Mouse (Mus musculus) embryo, embryonic 11 days (tissue): Measurements from ENCODE around the gene Hoxa2.

Source experiments
- DNase-seq: peaks from one replicate; pipeline ENCODE4 v3.0.0-alpha.2; 2015

The Hoxa2 gene

DNA sequence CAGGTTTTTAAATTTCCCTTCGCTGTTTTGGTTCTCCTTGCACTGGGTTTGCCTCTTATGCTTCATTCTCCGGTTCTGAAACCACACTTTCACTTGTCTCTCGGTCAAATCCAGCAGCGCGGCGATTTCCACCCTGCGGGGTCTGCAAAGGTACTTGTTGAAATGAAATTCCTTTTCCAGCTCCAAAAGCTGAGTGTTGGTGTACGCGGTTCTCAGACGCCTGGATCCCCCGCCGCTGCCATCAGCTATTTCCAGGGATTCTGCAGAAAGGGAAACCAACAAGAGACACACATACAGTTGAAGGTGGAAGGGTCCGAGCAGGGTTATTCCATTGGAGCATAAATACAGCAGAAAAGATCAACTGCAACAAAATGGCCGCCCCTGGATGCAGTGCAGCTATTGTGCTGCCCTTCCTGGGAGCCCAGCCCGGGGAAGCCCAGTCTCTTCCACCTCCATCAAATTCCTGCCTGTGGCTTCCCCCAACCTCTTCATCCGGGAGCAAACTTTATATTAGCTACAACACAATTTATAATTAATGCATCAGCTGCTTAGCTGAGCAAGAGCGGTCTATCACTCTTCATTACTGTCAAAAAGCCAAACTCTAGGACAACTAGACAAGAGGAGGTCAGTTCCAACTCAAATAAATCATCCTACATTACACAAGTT, 1.1 kb downstream of the Hoxa2 start:
- peak; percentile 79 for DNase-seq

DNA sequence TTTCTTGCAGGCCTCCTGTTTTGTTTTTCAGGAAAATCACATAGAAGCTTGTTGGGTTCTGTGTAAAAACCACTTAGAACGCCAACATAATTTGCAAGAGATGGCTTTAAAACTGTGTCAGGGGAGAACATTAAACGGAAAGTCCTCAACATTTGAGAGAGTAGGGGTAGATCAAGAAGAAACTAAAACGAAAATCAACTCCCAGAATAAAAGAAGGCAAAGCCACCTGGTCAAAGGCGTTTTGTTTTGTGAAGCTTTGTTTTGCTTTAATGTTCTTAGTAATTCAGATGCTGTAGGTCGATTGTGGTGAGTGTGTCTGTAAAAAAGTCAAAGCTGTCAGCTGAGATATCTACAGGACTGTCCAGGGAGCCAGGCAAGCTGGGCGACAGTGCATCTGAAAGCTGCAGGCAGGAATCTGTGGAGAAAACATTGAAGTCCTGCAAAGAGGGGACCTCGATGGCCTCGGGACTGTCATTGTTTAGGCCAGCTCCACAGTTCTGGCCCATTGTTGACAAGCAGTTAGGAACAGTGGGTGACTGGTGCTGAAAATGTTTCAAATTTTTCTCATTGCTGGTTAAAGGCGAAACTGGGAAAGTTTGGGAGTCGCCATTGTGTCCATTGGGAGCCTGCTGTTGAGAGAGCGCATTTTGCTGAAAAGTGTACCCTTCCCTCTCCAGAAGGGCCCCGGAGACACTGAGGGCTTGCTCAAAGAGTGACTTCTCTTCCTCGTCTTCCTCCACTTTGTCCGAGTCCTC, 1.8 kb downstream of the Hoxa2 start:
- DNase-seq = peak; percentile 44

DNA sequence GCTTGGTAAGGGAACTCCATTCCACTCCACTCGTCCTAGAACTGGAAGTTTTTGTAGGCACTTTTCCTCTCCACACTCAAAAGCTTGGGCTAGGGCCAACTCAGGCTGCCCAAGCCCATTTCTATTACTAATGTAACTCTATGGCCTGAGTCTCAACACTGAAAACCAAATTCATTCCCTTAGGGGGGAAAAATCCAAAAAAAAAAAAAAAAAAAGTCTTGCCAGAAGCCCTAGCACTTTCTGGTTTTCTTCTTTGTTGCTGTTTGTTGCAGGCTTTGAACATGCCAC, 2.6 kb downstream of the Hoxa2 start:
- no peak for DNase-seq

DNA sequence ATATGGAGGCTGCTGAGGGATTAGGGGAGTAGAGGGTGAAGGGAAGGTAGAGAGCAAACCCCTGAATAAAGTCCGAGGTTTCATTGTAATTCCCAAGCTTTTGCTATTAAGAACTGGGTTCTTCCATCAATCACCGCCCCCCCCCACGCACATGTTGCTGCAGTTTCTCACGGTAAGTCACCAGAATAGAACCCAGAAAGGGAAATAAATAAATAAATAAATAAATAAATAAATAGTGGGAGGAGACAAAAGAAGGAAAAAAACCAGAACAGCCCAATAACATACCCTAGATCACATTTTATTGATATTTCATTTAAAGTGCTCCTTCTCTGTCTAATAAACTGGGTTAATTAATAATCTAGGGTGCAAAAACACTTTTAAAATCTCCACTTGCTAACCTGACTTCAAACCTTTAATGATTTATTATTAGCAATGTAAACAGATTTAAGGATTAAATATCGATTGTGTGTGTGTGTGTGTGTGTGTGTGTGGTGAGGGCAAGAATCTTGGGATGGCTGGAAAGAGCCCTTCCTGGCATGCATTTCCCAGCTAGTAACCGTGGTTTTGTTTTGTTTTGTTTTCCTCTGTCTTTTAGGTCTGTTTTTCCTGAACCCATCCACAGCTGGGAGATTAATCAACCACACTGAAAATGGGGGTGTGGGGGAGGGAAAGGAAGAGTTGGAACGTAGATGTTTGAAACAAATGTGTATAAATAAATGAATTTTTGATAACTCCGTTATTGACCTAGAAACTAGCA, 3.1 kb downstream of the Hoxa2 start:
- DNase-seq = peak; percentile 39

DNA sequence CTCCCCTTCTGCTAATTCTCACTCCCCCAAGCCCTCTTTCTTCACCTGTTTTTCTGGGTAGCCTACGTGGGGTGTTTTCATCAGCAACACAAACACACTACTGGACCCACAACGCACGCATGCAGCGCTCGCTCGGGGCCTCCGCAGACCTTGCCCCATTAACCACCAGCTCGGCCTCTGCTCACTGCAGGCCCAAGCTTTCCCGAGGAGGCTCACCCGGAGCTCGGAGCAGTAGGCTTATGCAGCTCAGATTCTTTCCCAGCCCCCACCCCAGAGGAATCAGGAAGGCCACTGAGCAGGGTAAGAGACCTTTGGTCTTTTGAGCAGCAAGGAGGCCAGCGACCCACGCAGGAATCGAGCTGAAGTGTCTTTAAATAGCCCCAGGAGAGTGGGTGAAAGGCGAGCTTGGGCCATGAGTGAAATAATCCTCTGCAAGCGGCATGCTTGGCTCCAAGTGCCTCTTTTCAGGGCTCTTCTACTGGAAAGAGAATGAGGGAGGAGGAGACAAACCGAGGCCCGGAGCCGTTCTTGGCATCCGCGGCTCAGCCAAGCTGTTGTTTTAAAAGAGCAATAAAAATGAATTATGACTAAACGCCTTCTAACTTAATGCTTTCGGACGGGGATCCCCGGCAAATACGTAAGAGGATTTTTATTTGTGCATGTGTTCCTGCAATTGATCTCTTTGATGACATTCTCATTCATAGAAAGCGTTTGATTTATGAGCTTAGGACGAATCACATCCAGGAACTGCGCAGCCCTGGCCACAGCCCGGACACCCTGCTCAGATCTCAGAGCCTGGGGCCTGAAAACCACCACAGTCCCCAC, 3.9 kb downstream of the Hoxa2 start:
- DNase-seq = peak; percentile 81

DNA sequence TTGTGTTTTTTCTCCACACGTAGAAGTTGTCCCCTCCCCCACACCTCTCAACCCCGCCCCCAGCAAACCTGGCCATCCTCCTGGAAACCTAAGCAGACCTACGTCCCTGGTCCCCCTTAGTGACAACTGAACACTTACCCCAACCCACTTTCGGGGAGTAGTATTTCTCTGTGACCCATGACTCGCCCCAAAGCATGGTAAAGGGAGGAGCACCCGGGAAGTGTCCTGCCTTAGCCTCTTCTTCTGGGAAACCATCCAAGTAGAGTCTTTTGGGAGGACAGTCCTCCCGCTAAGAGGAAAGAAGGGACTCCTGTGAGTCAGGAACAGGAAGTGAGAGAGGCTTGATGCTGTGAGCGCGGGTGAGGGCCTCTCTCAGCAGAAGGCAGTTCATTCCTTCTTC, 4.7 kb downstream of the Hoxa2 start:
- DNase-seq = peak; percentile 52

DNA sequence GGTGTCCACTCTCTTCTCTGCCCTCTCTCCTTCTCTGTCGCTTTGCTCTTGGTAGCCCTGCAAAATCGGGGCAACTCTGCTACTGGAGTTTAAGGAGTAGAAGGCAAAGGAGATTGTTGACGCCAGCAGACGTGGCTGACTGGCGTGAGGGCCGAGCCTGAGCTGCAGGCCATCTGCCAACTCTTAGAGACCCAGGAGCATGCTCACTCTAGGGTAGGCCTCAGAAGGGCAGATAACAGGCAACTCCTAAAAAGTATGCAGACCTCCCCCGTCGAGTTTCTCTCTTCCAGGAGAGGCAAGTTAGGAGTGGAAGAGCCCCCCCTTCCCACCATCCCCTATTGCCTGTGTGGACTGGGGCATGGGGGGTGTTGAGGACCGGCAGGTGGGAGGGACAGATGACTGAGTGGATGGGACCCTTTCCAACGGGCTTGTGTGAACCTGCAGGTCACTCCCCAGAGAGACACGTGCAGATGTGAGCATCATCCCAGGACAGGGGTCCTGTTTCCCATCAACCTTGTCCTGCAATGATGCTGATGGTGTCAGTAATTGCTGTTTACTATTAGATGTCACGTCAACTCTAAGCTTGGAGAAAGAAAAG, 5.4 kb downstream of the Hoxa2 start:
- peak; percentile 52 for DNase-seq

DNA sequence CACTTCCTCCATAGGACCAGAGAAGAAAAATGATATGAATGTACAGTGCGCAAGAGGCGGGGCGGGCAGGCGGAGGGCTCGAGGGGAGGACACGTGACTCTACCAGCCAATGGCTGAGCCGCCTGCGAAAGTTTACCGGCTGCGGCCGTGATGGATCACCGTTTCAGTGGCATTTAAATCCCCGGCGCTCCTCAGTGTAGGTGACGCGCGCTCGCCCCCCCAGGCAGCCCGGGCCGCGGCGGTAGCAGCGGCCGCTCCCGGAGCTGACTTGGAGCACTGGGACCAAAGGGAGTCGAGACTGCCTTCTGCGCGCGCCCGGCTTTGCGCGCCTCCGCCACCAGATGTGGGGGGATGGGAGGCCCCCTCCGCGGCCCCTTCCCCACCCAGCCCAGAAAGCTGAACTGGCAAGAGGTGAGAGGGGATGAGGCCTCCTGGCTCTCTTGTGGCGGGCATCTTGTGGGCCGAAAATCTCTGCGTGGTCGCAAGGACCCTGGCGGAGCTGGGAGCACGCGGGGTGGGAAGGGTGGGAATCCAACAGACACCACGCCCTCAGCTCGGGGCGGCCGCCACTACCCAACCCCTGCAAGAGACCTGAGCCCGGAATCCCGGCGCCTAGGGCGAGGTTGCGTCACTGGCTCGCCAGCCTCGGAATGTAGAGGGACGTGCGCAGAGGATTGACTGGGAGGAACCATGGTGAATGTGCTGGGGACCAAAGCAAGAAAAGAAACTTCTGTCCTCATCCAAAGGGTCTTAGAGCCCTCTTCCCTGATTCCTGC, 6.2 kb downstream of the Hoxa2 start, which contains the start of gene Hoxa1:
TSS of gene Hoxa1 (minus strand) at position 42 of the 776 bp plus-strand sequence.
- DNase-seq = peak; percentile 94

DNA sequence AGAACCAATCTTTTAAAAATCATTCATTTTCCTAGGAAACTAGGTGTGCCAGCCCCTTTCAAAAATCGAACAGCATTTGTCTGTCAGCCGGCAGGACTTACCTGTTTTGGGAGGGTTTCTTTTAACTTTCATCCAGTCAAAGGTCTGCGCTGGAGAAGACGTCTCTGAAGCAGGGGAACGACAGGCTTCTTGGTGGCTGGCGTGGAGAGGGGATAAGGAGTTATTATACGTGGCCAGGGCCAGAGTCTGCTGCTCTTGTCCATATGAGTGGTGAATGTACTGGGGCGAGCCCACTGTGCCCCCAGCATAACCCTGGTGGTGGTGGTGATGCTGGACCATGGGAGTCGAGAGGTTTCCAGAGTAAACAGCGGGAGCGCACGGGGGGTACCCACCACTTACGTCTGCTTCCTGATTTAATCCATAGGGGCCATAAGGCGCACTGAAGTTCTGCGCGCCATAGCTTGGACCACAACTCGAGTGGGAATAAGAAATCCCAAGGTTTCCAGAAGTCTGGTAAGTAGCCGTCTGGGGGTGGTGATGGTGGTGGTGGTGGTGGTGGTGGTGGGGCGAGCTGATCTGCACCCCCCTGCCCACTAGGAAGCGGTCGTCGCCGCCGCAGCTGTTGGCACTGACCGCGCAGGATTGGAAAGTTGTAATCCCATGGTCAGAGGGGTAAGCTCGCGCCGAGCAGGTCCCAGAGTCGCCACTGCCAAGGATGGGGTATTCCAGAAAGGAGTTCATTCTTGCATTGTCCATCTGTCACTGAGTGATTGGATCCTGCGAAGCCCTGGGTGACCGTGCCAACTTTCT, 7.0 kb downstream of the Hoxa2 start:
- DNase-seq = peak; percentile 27

DNA sequence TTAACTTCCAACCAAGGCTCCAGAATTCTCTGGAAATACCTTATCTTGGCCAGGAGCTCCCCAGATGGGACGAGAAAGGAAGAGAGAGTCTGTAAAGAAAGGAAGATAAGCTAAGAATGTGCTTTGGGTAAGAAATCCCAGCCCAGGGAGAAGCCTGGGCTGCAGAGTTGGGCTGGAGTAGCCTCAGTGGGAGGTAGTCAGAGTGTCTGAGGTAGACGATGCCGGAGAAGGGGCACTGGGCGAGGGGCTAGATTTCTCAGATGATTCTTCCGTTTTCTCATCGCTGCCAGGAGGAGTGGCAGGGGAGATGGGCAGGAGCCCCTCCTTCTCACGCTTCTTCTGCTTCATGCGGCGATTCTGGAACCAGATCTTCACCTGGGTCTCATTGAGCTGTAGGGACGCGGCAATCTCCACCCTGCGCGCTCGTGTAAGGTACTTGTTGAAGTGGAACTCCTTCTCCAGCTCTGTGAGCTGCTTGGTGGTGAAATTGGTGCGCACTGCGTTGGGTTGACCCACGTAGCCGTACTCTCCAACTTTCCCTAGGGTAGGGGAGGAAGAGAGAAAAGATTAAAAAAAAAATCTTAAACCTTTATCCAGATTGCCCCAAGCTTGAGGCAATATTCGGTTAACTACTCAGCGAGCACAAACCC, 8.0 kb downstream of the Hoxa2 start:
- no peak for DNase-seq

DNA sequence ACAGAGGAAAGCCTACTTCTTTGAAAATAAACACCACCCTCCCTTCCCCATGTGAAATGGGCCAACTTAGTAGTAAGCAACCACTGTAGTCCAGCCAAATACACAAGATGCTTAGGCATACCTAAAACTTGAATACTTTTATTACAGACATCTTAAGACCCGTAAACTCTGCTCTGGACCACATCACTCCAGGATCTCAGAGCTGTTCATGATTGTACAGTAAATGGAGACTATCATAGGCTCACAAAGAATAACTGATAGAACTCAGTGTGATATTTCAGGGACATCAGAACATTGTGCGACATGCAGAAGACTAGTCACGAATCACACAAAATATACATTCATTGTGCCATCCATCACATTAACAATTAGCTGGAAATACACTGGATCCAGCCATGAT, 9.2 kb downstream of the Hoxa2 start:
- no peak for DNase-seq

DNA sequence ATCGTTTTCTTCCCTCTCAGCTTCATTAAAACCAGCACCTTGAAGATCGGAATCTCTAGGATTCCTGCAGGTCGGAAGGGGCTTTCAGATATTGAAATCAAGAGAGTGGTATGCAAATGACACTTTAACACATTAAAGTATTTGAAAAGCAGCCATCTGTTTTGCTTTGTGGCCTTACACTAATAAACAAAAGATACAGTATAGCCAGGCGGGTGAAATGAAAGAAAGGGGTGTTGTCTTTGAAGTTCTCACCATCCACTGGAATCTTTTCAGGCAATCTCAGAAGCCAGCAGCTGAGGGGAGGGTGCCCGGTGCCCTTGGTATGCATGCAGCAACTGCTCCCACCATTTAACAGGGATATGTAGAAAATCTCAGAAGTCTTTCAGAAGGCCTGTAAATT, 10.6 kb downstream of the Hoxa2 start:
- no peak for DNase-seq

DNA sequence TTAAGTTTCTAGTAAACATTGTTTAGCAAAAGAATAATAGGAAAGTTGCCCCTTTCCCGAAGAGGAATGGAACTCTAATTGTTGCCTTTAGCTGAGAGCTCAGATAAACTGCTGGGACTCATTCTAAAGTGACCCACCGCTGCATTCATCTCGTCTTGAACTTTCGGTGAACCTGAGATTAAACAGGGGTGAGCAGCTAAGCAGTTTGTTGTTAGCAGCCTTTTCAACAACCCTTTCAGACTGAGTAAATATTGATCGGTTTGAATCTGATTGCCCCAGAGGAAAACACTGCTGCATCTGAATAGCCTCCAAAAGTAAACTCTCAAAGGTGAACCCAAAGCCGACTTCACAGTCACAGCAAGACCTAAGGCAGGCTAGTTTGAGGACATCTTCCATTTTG, 11.4 kb downstream of the Hoxa2 start:
- peak; percentile 61 for DNase-seq

DNA sequence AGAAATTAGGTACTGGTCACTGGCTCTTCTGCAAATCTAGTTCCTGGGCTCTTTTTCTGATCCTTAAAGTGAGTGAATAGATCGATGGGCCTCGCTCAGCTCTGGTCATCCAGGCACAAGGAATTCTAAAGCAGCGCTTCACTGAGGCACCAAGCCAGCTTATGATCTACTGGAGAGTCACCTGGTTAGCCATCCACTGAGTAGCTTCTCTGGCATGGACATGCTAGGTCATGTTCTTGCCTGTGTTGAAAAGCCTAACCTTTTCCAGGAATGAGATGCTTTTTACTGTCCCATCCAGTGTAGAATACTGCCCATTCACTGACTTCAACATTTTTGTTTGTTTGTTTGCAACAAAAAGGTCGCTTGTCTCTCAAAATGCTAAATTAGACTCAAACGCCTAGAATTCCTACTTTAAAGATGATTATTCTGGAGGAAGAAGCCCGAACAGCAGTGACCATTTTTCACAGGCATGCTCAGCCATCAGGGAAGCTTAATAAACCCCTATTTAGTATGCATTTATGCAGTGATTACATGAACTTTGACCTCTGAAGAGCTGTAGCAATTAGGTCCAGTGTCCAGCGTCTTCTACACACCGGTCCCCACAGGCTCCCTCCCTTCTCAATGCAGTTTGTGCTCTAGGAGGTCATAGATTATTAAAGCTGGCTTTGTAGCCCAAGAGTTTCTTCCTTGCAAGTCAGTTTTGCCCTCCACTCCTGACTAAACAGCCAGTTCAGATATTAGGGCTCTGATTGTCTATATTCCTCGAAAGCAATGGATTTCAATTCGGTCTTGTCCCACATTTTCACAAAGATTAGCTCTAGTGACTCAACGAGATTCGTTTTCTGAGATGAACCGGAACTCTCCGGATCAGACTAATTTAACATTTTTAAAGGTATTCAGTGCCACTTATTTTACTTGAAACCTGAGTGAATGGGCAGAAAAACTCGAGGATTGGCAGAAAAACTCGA, 12.1 kb downstream of the Hoxa2 start:
- DNase-seq = no peak

DNA sequence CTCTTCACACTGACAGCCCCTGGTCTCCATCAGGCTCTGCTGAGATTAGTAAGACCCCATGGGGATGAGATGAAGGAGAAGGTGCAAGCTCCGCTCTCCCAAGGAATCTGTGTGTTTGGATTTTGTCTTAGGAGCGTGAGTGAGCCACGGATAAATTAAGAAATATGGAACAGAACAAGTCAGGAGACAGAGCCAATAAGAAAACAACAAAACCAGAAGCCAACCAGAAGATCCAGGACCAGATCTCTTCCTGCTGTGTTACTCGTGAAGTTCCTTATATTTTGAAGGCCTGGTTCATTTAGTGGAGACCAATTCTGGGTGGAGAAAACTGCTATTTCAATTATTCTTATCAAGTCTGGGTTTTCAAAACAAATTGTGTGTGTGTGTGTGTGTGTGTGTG, 13.1 kb downstream of the Hoxa2 start:
- no peak for DNase-seq

DNA sequence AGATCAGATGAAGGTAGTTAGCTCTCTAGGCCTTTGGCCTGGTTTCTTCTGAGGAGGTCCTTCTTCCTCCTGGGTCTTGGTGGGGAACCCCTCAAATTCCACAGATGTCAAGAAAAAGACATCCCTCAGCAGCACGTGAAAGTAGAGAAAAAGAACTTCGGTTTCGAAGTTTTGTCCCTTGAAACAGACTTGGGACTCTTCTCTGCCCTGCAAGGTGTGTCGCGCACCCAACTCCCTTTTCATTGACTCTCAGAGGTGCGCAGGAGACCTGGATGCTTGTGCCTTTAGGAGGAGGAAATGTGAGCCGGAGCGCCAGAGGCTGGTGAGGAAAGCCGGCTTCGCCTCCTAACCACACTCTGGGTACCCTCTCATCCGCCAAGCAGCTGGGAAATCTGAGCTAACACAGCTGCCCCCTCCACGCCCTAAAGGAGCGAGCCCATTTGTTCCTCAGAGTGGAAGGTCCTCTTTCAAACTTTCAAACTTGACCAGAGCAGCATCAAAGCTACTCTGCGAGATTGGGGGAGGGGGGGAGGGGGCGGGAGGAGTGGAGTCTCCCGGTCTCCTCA, 14.1 kb downstream of the Hoxa2 start:
- DNase-seq = peak; percentile 73

DNA sequence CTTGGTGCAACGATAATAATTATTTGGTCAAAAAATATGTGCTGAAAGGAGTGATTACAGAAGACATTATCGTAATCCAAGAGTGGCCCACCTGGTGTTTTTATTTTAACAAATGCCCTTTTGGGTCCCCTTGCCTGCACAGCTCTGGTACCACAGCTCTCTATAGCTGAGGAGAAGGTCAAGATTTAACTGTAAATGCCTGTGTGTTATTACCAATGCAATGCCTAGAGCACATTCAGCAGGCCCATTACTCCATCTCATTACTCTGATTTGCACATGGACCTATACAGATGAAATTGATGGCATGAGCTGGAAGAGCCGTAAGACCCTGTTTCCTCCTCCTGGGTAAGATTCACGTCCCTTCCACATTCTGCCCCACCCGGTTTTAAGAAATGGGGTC, 25.5 kb downstream of the Hoxa2 start:
- no peak for DNase-seq

DNA sequence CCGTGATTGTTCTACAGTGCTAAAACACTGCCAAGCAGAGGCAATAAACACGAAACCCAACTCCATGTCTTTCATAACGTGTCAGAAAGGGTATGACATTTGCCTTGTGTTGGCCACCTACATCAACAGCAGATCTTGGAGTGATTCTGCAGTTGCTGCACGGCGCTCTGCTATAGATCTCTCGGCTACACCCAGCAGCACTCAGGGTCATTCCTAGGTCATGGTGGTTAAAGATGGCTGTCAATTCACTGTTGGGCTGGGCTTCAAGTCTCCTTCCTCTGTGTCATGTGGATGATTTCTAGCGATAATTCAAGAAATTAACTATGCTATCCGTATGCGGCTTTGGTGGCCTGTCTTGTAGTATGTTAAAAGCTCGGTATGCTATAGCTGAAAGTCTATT, 26.1 kb downstream of the Hoxa2 start:
- no peak for DNase-seq
